Mouse (Mus musculus) brain, embryonic 14.5 days (tissue): ENCODE data around the gene Morn4. TPM values are rescaled to one million over a fixed set of nuclear protein-coding genes. Genes with fewer than 3 reads are reported as not detected.

Source experiments
- DNase-seq: peaks from one replicate; pipeline ENCODE4 v3.0.0-alpha.2; 2011; ENCODE audit warnings: low read depth
- CTCF ChIP-seq: fragments of 200-500 bp; IDR thresholded peaks from 2 replicates; pipeline ENCODE4 v1.5.1; 2012; ENCODE audit warnings: inconsistent platforms, mild to moderate bottlenecking, moderate library complexity, borderline replicate concordance; ENCODE audit not compliant: insufficient read depth, insufficient read length; ENCODE audit errors: extremely low read depth
- POLR2A ChIP-seq: fragments of 200-500 bp; IDR thresholded peaks from 2 replicates; pipeline ENCODE4 v1.6.1; 2012; ENCODE audit warnings: mild to moderate bottlenecking, inconsistent platforms, borderline replicate concordance; ENCODE audit not compliant: poor library complexity, insufficient read depth, insufficient read length, severe bottlenecking; ENCODE audit errors: extremely low read depth
- polyA plus RNA-seq: library from polyadenylated mRNA; depleted of rRNA; stranded (reverse); fragments of >200 nt; gene quantifications from 2 replicates; pipeline ENCODE4 v1.2.3, GENCODE M21; 2012; rRNA removed

Morn4 gene
- 128 and 144 TPM in 2 replicates for polyA plus RNA-seq

- no peak for TF ChIP-seq CTCF
- peak; percentile 80; the same call in 1 of the 2 replicates for TF ChIP-seq POLR2A
- DNase-seq: peak; percentile 97
These were observed at the start of gene Morn4 for GRCm38 (mm10) chr19:42086166-42086565. Gene Morn4 (minus strand): TSS chr19:42086357.

DNA sequence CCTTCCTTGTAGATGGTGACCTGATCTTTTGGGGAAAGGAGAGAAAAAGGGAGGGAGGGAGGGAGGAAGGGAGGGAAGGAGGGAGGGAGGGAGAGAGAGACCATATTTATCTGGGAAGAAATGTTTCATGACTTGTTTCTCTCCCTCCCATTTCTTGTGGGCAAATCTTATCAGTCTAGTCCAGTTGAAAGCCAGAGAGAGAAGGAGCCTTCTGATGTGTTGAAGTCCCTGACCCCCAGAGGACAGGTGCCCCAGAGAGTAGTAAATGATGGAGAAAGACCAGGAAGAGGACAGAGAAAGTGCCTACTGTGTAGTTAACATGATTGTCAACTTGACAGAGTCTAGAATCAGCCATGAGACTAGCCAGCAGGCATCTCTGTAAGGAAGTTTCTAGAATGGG is 48.9 kb upstream of the Morn4 start:
- no peak for DNase-seq
- TF ChIP-seq CTCF (no peak), POLR2A (no peak)

- no peak for DNase-seq
- TF ChIP-seq POLR2A: no peak
- no peak for TF ChIP-seq CTCF
These were observed 44.9 kb upstream of the Morn4 start for GRCm38 (mm10) chr19:42131101-42131500.

DNA sequence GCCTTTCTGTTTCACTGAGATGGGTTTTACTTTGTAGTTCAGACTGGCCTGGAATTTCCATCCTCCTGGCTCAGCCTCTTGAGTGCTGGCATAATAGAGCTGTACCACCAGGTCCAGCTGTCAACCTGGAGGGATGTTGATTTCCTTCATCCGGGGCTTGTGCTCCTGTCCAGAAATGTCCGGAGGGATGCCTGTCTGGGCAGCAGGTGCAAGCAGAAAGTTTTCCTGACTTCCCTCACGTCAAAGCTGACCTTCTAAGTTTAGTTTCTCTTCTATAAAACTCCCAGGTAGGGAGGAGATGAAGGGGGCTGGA is 44.1 kb upstream of the Morn4 start:
- no peak for DNase-seq
- TF ChIP-seq CTCF (no peak), POLR2A (no peak)

DNA sequence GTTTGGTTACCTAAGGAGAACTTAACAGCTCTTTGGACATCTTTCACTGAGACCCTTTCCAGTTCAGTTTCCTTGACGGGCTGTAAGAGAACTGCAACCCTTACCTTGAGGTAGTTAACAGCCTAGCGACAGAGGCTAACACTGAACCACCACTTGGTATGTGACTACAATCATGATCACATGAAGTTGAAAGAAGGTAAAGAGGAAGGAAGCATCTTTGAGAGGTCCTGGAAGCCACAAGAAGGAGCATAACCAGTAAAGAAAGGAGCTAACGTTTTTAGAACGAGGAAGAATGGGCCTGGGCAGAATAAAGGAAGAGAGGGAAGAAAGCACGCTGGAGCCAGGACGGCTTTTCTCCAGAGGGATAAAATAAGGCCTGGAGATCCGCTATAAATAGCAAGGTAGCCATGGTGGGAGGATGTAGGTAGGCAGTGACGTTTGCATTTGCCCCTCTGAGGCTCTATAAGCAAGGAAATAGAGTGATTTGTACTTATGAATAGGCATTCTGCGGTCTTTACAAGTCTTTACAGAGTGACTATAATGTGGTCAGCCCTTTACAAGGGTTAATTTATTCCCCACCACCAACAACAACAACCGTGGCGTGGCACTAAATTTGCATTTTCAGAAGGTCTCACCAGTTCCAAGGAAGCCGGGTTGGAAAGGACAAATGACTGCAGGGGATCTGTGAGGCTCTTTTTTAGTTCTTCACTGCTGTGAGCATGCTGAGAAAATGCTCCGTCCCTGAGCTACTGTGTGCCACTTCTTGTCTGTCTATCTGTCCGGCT is 43.5 kb upstream of the Morn4 start:
- no peak for TF ChIP-seq POLR2A
- TF ChIP-seq CTCF: no peak
- peak; percentile 38 for DNase-seq

DNA sequence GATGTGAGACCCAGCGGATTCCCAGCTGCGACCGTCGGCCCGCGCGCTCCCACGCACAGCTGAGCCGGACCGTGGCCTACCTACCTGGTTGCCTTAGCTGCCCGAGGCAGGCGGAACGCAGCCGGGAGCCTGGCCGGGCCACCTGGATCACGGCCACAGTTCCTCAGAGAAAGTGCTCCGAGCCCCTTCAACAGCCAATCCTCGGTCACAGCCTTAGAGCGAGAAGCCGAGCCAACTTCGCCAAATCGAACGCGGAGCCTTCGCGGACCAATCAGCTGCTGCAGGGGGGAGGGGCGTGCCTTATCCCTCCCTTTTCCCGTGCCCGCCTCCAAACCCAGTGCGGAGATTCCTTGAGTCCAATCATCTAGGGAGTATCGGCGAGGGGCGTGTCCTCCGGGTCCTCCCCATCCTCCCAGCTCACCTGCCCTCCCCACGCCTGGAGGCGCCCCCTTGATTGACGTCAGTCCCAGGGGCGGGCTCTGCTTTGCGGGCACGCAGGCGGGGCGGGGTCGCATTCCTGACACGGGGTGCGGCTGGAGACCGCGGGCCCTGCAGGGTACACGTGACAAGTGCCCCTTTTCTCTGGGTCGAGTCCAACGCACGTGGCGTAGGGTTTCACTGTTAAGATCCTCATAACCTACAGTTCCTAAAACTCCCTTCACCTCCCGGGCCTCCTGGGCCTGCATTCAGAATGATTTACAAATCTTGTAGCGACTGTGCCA is 42.8 kb upstream of the Morn4 start, which contains the start of gene Avpi1:
Gene Avpi1, minus strand, starts transcription at position 273 of the 722 bp plus-strand sequence.
- DNase-seq: peak; percentile 99
- TF ChIP-seq POLR2A (0 out of 2 replicates have a peak, but pooled peaks have one; percentile 6), CTCF (no peak)

DNA sequence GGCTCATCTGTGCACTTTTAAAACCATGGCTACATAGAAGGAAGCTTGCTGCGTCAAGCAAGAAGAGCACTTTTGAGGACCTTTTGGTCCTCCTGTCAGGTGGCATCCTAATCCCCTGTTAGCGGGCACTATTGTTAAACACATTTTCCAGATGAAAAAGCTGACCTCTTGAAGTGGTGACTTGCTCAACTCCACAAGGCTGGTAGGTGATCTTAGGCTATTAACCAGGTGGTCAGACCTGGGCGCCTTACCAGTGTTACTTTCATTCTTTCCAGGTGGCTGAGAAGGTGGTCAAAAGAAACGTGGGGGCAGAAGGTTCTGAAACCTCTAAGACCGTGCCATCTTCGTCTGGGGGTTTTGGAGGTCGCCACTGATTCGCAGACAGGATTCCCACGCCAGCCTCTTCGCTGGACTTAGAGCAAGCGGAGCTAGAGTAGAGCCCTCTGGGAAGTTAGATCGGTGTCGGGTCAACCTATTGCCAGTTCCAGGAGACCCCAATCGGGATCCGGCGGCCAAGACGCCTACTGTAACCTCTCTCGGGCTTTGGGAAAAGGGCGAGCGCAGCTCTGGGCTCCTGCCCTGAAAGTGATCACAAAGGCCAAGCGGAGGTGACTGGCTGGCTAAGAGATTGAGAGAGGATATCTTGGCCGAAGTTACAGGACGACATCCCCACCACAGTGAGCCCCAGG is 42.0 kb upstream of the Morn4 start:
- TF ChIP-seq CTCF (no peak), POLR2A (no peak)
- DNase-seq: no peak

DNA sequence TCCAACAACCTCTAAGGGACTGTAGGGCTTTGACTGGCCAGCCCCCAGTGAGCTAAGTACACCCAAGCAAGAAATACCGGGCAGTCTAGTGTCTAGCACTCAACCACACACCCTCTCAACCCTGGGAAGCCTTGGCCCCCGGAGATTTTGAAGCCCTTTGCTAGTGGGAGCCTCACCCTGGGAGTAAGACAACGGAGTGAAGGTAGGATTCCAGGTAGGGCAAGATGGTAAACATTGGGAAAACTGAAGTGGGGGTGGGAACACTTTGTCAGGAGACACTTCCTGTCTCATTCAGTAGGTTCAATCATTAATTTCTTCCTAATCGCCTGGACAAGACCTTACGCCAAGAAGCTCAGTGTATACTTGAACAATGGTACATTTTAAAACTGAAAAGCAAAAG is 40.9 kb upstream of the Morn4 start:
- DNase-seq: no peak
- no peak for TF ChIP-seq POLR2A
- no peak for TF ChIP-seq CTCF

- TF ChIP-seq POLR2A (no peak), CTCF (no peak)
- DNase-seq: no peak
These were observed 40.1 kb upstream of the Morn4 start for GRCm38 (mm10) chr19:42126219-42126605.

- no peak for DNase-seq
- TF ChIP-seq CTCF (no peak), POLR2A (no peak)
These were observed 39.5 kb upstream of the Morn4 start for GRCm38 (mm10) chr19:42125501-42126218.

- TF ChIP-seq CTCF (no peak), POLR2A (no peak)
- no peak for DNase-seq
These were observed 38.5 kb upstream of the Morn4 start for GRCm38 (mm10) chr19:42124684-42125083.
